Mouse (Mus musculus): Measurements from ENCODE around the gene Tulp1.
"Not testable (repeated sequence)": the region's sequence is repeated elsewhere in the genome, so short reads cannot be mapped to it uniquely, and the experiment has no call there.

The Tulp1 gene

GRCm38 (mm10) chr17:28365122-28365521, at the start of gene Tulp1:
Gene Tulp1, minus strand, starts transcription at chr17:28365222.
- no peak for DNase-seq

DNA sequence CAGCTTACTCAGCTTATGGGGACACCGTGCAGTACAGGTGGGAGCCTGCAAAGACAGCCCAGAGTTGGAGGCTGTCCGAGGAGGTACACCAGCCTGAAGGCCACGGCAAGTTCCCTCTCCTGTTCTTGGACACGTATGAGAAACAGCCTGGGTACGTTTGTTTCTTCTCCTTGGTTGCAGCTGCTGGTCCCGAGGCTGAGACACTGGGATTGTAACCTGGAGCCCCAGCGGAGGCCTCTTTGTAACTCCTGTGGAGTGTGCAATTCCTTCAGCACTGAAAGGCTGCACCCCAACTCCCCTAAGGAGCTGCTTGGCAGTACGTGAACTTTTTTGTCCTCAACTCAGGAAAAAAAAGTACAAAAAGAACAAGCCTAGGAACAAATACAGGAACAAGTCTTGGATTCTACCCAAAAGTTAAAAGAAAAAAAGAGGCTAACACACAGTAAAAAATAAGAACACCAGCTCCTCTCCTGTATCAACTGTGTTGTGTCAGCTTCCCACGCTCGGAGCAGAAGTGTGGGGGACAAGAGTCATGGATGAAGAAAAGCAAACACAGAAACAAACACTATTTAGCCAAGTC, 46.4 kb upstream of the Tulp1 start:
- DNase-seq: peak; percentile 90

GRCm38 (mm10) chr17:28410731-28411130, 45.7 kb upstream of the Tulp1 start:
- peak; percentile 90 for DNase-seq

GRCm38 (mm10) chr17:28408251-28408918, 43.4 kb upstream of the Tulp1 start:
- no peak for DNase-seq

DNA sequence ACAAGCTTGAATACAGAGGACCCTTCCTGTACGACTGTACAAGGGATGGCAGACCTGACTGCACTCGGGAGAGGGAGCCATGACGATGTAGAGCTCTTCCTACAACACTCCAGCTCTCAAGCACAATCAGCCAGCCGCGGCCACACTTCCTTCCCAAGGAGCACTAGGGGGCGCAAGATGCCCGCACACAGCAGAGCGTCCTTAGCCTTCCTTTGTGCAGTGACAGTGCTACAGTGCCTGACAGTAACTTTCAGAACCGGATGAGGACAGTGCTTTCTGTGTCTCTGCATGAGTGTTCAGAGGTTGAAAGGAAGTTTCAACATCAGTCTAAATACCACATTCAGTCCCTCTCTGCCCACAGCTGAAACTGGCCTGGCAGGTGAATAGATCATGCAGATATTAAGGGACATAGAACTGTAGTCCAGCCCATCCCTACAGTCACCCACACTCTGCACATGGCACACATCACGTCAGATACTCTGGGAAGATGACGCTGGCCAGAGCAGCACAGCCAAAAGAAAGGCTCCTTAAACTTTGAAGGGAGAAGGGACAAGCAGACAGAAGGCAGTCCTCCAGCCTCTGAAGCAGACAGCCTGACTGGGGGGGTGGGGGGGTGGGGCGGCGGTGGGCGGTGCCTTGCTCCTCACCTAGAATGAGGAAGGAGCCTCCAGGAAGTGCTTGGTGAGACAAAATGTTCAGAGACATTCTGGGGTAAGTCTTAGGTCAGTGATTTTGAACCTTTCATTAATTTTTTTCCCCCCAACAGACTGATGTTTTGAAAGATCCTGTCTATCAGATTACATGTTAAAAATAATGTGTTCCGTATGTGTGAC, 42.6 kb upstream of the Tulp1 start:
- peak; percentile 97 for DNase-seq

DNA sequence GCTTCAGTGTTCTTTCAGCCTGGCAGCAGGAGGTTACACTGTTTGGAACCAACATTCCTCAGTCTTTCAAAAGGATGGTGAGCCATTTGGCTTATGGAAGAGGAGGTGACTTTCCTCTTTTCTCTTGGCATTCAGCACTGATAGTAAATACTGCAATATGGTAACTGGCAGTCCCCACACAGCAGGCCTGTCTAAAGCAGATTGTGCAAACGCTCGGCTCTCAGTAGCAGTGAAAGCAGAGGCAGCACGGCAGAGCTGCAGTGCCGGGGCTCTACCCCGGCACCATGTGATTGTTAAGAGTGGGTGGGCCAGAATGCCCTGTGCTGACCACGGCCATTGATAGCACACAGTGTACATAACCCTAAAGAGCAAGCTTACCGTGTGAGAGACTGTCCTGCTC, 41.4 kb upstream of the Tulp1 start:
- DNase-seq: no peak

- not testable (repeated sequence) for DNase-seq
Measured at GRCm38 (mm10) chr17:28404745-28405144, 39.7 kb upstream of the Tulp1 start.

- no peak for DNase-seq
Measured at GRCm38 (mm10) chr17:28404301-28404700, 39.3 kb upstream of the Tulp1 start.

DNA sequence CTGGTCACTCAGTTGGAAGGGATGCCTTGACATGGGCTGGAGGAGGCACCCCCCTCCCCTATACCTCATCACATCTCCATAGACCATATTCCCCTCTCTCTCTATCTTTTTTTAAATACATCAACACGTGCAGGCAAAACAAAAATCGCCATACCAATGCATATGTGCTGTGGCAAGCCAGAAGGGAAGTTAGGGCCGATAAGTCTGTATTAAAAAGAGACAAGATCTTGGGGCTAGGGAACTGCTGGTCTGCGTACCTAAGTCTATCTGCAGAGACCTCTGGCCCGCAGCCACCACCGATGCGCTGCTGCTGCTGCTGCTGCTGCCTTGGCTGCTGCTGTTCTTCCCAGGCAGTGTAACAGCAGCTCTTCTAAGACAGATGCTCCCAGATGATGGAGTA, 30.0 kb upstream of the Tulp1 start:
- no peak for DNase-seq

- DNase-seq: no peak
Measured at GRCm38 (mm10) chr17:28394051-28394765, 29.2 kb upstream of the Tulp1 start.

DNA sequence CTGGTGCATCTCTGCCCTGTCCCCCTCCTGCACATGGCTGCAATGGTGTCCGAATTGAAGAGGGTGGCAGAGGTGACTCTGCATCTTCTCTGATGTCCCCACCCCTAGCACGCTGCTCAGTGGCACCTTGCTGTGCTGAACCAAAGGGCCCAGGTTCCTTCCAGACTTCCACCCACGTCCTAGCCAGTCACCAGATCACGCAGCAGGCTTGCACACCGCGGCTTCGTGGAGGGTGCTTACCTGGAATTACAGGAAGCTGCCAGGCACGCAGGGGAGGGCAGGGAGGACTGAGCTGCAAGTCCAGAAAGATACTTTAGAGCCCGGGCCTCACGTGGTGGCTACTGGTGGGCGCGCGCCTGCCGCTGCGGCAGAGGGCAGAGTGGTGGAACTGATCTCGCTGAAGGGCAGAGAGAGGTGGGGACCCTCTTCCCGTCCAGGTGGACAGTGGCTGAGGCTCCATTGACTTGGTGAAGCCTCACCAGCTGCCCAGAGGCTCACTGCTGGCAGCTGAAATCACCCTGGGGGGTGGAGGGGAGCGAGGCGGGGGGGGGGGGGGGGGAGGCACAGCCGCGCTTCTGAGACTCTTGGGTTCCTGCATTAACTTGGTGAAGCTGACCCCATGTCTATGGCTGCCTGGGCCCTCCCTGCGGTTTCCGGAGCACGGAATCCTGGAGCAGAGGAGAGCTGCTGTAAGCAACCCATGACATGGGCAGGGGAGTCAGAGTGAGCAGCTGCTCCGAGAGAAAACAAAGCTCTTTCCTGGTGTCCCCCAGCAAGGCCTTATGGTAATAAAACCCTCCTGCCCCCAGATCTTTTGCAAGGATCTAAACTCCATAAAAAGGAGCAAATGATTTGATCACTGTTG, 26.8 kb upstream of the Tulp1 start:
- no peak for DNase-seq

GRCm38 (mm10) chr17:28388534-28388933, 23.5 kb upstream of the Tulp1 start:
- no peak for DNase-seq

GRCm38 (mm10) chr17:28386150-28386905, 21.3 kb upstream of the Tulp1 start:
- DNase-seq: peak; percentile 93

- no peak for DNase-seq
Measured at GRCm38 (mm10) chr17:28384298-28384697, 19.3 kb upstream of the Tulp1 start.

- DNase-seq: no peak
Measured at GRCm38 (mm10) chr17:28380255-28380654, 15.2 kb upstream of the Tulp1 start.

DNA sequence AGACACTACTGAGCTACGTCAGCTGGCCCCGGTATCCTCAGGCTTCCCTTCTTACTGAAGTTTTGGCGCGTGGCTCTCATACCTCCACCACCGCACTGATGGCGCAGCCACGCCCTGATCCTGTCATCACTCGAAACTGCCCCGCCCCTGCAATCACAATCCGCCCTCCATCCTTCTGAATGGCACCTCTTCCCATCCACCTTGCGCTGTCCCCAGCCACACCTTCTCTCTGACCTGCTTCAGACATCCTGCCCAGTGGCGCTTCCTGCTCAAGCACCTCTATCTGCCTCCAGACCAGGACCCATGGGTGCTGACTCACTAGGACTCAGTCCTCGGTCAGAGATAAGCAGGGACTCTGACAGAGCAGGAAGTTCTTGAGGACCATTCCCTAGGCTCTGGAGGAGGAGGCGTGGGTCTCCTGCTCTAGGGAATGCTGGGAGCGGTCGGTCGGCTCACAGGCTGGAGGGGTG, 10.6 kb upstream of the Tulp1 start:
- no peak for DNase-seq

- no peak for DNase-seq
Measured at GRCm38 (mm10) chr17:28374494-28374893, 9.5 kb upstream of the Tulp1 start.

DNA sequence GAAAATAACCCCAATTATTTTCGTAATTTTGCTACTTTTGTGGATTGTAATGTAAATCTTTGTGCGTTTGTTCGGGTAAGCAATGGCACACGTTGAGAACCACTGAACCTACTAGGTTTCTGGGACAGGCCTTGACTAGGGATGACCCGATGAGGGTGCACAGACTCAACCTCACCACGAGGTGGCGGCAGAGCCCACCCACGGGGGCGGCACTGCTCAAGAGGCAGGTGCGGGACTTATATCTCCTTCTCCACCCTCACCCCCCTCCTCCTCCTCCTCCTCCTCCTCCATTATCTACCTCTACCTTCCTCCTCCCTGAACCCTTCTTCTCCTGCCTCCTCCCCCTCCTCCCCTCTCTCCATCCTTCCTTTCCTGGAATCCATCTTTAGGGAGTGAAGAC, 8.8 kb upstream of the Tulp1 start:
- DNase-seq: no peak

DNA sequence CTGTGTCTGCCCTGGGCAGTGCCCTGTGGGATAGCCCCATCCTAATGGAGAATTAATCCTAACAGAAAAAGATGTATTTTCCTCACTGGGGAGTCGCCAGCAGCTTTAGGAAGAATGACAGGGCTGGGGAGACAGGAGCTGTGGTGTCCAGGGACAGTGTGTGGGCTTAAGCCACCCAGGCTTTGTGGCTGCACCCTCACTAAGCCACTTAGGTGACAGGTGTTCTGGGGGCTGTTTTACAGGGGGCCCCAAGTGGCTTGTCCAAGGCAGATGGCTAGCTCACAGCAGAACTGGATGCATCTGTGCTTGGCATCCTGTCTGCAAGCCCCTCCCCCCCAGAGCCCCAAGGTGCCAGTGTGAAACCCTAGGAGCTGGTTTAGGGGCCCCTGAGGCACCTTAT, 6.9 kb upstream of the Tulp1 start:
- no peak for DNase-seq

GRCm38 (mm10) chr17:28371286-28371685, 6.3 kb upstream of the Tulp1 start:
- DNase-seq: no peak

DNA sequence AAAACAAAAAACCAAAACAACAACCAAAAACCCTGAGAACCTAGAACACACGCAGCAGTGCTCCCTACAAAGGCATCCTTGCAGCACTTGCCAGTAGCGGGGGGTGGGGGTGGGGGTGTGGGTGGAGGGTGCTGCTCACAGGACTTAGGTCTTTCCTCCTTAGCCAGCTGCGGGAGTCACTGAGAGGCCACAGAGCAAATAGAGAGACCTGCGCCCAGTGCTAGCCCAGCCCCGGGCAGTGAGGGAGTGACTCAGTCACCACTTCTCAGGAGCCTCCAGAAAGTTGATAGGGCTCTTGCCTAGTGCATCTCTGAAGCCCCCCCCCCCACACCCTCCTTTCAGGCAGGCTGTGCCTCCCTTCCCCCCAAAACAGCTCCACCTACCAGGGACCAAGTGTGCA, 4.0 kb upstream of the Tulp1 start:
- no peak for DNase-seq

Data from heart, adult 11 months (tissue).